Mouse (Mus musculus) brain, embryonic 18.5 days (tissue): ENCODE data around the gene Sema4g.

Experiments used
- DNase-seq: peaks from one replicate; pipeline ENCODE4 v3.0.0-alpha.2; 2012; ENCODE audit warnings: low read depth, low spot score

The Sema4g gene

GRCm38 (mm10) chr19:44988831-44989566, at the start of gene Sema4g:
TSS of gene Sema4g (plus strand) at chr19:44989101.
- no peak for DNase-seq

GRCm38 (mm10) chr19:44959633-44960032, 29.3 kb upstream of the Sema4g start:
- DNase-seq, result no peak

GRCm38 (mm10) chr19:44965978-44966377, 22.9 kb upstream of the Sema4g start:
- no peak for DNase-seq

DNA sequence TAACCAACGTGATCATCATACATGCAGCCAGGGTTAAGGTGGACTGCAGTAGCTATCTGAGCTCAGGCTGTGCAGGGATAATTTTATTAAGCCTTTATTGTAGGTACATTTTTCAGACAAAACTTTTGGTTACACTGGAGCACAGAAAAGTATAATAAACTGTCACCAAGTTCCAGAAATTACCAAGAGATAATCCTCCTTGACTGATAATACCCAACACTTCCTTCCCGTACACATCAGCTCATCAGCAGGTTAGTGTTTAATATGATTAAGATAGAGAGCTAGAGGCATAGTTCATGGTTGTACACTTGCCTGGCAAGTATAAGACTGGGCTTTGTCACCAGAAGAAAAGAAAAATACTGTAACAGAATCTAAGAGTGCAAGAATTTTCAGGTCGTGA, 20.6 kb upstream of the Sema4g start:
- DNase-seq, result no peak

- no peak for DNase-seq
These were observed 12.3 kb upstream of the Sema4g start for GRCm38 (mm10) chr19:44976636-44977035.

- DNase-seq, result no peak
These were observed 11.8 kb upstream of the Sema4g start for GRCm38 (mm10) chr19:44977148-44977547.

GRCm38 (mm10) chr19:44980787-44981186, 8.1 kb upstream of the Sema4g start:
- DNase-seq, result no peak

GRCm38 (mm10) chr19:44982477-44983115, 6.3 kb upstream of the Sema4g start:
- DNase-seq, result no peak

DNA sequence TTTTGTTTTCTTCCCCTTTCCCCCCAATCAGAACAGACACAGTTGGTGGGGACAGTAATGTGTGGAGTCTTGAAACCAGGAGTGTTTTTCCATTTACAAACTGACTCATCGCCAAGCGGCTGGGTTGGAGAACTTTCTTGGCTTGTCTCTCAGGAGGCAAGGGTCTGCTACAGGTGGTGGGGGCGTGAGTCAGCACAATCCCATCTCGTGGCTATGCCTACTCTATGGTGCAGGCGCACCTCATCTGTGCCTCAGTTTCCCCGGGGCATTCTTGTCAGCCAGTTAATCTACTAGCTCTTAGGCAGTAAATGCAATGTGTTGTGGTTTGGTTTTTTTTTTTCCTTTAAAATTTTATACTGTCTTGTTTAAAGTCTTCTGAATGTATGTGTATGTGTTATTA, 5.5 kb upstream of the Sema4g start:
- no peak for DNase-seq

DNA sequence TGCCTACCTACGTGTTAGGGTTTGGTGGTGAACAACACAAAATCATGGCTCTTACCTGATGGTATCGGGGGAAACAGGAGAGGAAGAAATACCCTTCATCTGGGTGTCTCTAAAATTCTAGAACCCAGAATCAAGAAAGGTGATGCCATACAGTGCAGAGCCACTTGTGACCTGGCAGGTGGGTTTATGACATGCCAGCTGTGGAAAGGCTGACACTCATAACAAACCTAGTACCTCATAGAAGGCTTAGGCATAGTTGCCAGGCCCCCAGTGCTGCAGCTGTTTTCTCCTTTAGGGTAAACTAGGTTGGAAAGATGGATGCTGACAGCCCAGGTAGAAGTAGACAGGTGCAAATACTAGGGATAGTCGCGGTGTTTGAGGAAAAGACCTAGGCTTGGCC, 4.5 kb upstream of the Sema4g start:
- DNase-seq, result no peak

DNA sequence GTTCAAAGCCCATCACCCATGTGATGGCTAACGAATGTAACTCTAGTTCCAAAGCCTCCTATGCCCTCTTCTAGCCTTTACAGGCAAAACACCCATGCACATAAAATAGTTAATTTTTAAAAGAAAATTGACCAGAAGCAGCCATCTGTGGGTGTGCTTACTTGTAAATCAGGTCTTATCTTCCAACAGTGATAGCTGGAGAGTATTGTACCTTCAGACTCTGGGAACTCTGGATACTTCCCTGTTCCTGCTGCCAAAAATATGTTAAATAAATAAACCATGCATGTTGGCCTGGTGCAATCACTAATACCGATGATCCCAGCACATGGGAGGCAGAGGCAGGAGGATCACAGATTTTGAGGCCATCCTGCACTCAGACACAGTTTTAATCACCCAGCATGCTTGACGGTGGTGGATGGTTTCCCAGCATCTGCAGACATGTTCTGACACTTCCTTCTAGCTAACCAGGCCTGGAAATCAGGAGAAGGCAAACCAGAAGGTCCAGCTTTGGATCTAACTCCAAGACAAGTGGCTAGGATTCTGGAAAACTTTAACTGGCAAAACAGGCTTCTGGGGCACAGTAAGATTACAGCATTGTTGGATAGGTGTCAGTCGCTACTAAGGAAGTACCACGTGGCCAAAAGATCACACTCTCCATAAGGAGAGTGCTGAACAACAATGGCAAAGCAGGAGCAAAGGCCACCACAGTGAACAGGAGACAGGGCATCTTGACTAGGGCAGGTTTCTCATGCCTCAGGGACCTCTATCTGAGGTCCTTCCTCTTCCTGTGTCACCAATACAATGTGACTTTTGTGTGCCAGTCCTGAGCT, 3.5 kb upstream of the Sema4g start:
- DNase-seq, result no peak

- DNase-seq, result no peak
These were observed 1.9 kb upstream of the Sema4g start for GRCm38 (mm10) chr19:44987004-44987403.

DNA sequence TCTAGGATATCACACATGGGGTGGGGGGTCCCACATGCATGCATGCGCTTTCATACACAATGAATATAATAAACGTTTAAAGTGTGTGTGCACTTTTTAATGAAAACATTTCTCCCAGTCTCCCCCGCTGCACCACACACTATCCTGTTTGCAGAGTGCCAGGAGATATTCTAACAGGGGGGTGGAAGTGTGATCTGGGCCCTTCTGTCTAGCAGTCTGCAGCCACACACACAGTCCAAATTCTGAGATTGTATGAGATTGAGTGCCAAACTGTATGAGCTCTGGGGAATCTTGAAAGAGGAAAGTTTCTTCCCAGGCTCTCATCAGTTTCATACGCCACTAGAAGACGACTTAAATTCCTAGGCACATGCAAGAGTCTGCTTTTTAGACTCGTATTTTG, 1.1 kb upstream of the Sema4g start:
- peak; percentile 46 for DNase-seq

DNA sequence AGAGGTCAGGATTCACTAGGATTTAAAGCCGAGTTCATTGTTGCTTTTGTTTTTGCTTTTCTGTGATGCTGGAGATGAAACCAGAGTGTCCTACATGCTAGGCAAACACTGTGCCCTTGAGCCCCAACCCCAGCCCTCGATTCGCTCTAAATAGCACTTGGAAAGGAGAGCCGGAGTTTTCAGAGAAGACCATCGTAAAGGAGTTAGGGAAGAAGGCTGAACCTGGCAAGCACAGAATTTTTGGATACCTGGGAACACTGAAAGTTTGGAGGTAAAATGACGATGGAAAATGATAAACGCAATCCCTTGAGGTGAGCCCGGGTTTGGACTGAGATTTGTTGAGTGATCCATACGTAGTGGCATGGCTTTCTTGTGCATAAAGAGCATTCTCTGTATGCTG, 580 bp upstream of the Sema4g start:
- DNase-seq, result no peak

DNA sequence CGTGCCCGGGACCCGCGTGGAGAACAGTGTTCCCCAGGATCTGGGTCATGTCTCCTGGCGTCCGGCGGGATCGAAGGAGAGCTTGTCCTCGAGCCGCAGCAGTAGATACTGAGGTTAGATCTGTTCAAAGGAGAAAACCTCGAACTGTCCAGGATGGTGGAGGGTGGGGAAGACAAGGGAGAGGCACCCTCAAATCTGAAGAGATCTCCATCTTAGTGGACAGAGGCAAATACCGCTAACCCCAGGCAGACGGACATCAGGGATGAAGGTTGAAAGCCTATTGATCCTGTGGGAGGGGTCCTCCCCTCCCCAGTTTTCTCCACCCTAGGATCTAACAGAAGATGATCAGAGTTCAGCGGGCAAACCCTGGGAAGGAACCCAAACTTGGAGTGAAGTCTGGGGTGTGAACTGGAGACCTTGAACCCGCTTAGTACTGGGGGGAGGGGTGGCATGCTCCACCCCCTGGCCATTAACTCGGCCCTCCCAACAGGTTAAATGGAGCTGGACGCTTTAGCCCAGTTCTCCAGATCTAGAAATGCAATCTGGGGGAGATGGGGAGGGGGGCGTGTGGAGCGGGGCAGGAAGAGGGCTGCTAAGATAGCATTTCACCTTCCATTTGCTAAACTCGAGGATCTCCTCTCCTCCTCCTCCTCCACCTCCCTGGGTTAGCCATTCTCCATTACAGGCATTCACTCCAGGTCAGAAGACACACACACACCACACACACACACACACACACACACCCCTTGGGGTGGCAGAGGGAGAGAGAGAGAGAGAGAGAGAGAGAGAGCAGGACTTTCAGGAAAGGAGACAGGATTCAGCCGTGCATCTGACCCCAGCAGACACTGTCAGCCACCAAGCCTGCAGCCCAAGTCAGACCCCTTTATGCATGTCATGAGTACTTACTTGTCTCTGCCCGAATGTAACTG, 930 bp downstream of the Sema4g start:
- no peak for DNase-seq

GRCm38 (mm10) chr19:44991031-44991430, 2.1 kb downstream of the Sema4g start:
- DNase-seq, result no peak

DNA sequence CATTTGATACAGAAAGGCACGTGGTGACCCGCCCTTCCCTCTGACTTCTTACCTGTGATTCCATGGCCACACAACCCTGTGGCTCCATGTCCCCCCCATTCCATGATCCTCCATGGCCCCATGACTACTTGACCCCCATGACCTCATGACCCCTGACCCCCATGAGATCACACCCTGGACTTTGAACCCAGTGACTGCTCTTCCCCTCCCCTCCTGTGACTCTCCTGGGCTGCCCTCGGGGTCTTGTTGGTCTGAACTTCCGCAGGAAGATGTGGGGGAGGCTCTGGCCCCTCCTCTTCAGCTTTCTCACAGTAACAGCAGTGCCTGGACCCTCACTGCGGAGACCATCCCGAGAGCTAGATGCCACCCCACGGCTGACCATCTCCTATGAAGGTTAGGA, 3.3 kb downstream of the Sema4g start:
- DNase-seq, result no peak

- no peak for DNase-seq
These were observed 3.8 kb downstream of the Sema4g start for GRCm38 (mm10) chr19:44992712-44993111.

DNA sequence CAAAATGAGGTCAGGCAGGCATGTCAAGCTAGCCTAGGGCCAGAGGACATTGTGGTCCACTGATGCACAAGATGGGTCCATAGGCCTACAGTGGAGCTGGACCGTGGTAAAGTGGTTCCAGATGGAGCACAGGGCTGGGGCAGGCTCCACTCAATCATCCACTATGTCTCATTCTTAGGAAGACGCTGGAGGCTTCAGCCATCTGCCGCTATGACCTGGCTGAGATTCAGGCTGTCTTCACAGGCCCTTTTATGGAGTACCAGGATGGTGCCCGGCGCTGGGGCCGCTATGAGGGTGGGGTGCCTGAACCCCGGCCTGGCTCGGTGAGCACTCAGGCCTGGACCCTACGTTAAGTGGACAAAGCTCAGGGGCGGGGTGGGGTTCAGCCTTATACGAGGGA, 8.9 kb downstream of the Sema4g start:
- DNase-seq, result no peak

- no peak for DNase-seq
These were observed 10.7 kb downstream of the Sema4g start for GRCm38 (mm10) chr19:44999647-45000046.

DNA sequence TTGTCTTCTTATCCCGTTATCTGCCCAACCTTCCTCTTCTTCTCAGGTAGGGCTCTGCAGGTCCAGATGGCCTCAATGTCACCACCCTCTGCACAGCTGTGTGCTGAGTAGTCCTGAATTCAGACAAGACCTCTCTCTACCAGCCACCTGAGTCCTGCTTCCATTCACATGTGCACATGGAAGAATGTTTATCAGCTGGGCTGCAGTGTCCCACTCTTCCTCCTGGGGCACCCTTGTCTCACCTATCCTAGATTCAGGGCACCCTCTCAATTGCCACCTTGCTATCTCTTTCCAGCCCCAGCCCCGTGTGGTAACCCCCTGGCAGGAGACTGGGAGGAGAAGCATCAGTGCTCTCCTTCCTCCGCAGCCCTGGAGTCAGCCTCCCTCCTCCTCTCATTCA, 13.4 kb downstream of the Sema4g start:
- no peak for DNase-seq
